Mouse (Mus musculus): ENCODE results near the gene F7.
"Not testable (repeated sequence)": the region's sequence is repeated elsewhere in the genome, so short reads cannot be mapped to it uniquely, and the experiment has no call there.

Gene F7

GRCm38 (mm10) chr8:13036346-13036812, 10.5 kb downstream of the F7 start:
- DNase-seq, result no peak

GRCm38 (mm10) chr8:13037015-13037414, 11.2 kb downstream of the F7 start, which contains the start of gene F10:
Gene F10, plus strand, starts transcription at chr8:13037308.
- DNase-seq, result no peak

- DNase-seq, result no peak
Measured at GRCm38 (mm10) chr8:13037569-13037968, 11.7 kb downstream of the F7 start.

GRCm38 (mm10) chr8:13039054-13039453, 13.2 kb downstream of the F7 start:
- no peak for DNase-seq

GRCm38 (mm10) chr8:13041459-13041858, 15.6 kb downstream of the F7 start:
- no peak for DNase-seq

GRCm38 (mm10) chr8:13047652-13048051, 21.8 kb downstream of the F7 start:
- DNase-seq, result no peak

- no peak for DNase-seq
Measured at GRCm38 (mm10) chr8:13050550-13050949, 24.7 kb downstream of the F7 start.

- no peak for DNase-seq
Measured at GRCm38 (mm10) chr8:13057351-13057750, 31.5 kb downstream of the F7 start.

- no peak for DNase-seq
Measured at GRCm38 (mm10) chr8:13060441-13061150, 34.8 kb downstream of the F7 start, which contains the start of gene Proz. Gene Proz, plus strand, starts transcription at chr8:13060914.

GRCm38 (mm10) chr8:13063112-13063511, 37.3 kb downstream of the F7 start:
- no peak for DNase-seq

GRCm38 (mm10) chr8:13073255-13073654, 47.4 kb downstream of the F7 start:
- DNase-seq, result no peak

- no peak for DNase-seq
Measured at GRCm38 (mm10) chr8:13075044-13075443, 49.2 kb downstream of the F7 start.

GRCm38 (mm10) chr8:13075579-13075978, 49.7 kb downstream of the F7 start:
- not testable (repeated sequence) for DNase-seq

GRCm38 (mm10) chr8:13077542-13077941, 51.7 kb downstream of the F7 start:
- no peak for DNase-seq
